Mouse (Mus musculus): ENCODE measurements around the gene Trpv2. TPM values are rescaled to one million over a fixed set of nuclear protein-coding genes. Genes with fewer than 3 reads are reported as not detected.

Trpv2 gene
- total and polyA plus RNA-seq, 3 experiments = 39.2 to 58.7 (median 46.2) TPM

DNA sequence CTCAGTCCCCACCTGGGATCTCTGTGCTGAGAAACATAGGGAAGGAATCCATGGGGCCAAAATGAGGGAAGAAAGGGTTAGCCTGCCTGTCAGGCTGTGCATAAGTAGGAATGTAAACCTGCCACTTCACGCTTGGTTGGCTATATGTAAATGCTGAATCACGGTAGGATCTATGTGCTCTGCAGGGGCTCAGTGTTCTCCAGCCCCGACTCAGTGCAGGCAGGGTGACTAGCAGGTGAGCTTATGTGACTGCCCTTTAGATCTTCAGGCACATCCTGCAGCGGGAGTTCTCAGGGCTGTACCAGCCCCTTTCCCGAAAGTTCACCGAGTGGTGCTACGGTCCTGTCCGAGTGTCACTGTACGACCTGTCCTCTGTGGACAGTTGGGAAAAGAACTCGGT, 15.1 kb downstream of the Trpv2 start:
- DNase-seq (ENCODE audit: extremely low read depth) = peak; percentile 18
- H3K4me1 ChIP-seq (ENCODE audit: control insufficient read depth in 1 of 2, insufficient read depth in 2 of 2) = peaks cover 5 to 14% of the 10 kb centered on the region in 2 experiments; a peak in 3 of 4 replicates
- H3K9ac ChIP-seq (ENCODE audit: insufficient read depth, low read depth) = no peak overlapping the region
- peaks cover 74 to 92% of the 10 kb centered on the region in 2 experiments for H3K36me3 ChIP-seq (replicated peaks in 1 of 2; ENCODE audit: control insufficient read depth in 1 of 2, insufficient read depth in 1 of 2, low read length in 1 of 2)
- no peak overlapping the region for H3K27ac ChIP-seq (ENCODE audit: insufficient read depth, low read depth)
- no peak overlapping the region for H3K4me3 ChIP-seq (replicated peaks in 1 of 3; ENCODE audit: low read depth in 2 of 3, low read length in 2 of 3, poor library complexity in 1 of 3)
- in situ Hi-C loops (cut with MboI; ENCODE audit: low pct_ligation_motif_present, low pct_unique_long_range_greater_than_20kb, low sequenced_read_pairs) (no loop called here), dilution Hi-C loops (cut with MboI; ENCODE audit: extremely low pct_ligation_motif_present, extremely low pct_unique_long_range_greater_than_20kb, low sequenced_read_pairs) (no loop called here)
- H3K9me3 ChIP-seq (replicated peaks; ENCODE audit: low read length) = no peaks in the 10 kb centered on the region
- no peaks in the 10 kb centered on the region for H3K27me3 ChIP-seq (replicated peaks)
- H3K79me2 ChIP-seq (replicated peaks; ENCODE audit: control insufficient read depth, extremely low read depth, insufficient read depth, poor library complexity, severe bottlenecking) = no peaks in the 10 kb centered on the region
- no peak overlapping the region for H3K4me2 ChIP-seq (ENCODE audit: insufficient read depth, low read depth, poor library complexity, severe bottlenecking)
- TF ChIP-seq ZC3H11A (IDR thresholded peaks at IDR 0.05; ENCODE audit: low read depth, low read length) = no peak
- no peak for TF ChIP-seq ZKSCAN1 (IDR thresholded peaks at IDR 0.05; ENCODE audit: borderline replicate concordance, low read depth, low read length)
- TF ChIP-seq MAZ (IDR thresholded peaks at IDR 0.05; ENCODE audit: low read depth, low read length) = no peak
- no peak for TF ChIP-seq NELFE (IDR thresholded peaks at IDR 0.05; ENCODE audit: low read depth, low read length)
- TF ChIP-seq SIN3A (IDR thresholded peaks at IDR 0.05; ENCODE audit: low read length) = no peak
- no peak for TF ChIP-seq USF1 (IDR thresholded peaks at IDR 0.05; ENCODE audit: low read depth, low read length)

DNA sequence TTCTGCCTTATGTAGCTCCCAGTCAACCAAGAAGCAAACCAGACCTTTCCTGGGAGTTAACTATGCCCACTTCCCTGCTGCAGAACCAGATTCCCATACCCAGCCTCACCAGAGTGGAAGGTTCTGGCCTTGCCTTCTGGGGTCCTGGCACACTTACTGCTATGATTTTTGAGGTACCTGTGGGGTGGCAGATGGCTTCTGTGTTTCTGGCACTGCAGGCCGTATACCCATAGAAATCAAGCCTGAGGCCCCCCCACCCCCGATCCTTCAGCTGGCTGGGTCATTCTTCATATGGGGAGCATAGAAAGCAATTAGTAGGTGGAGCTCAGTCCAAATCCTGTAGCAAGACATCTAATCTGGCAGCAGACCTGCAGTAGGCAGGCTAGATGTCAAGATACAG, 16.7 kb downstream of the Trpv2 start:
- Histone ChIP-seq H3K4me2 (ENCODE audit: insufficient read depth, low read depth, poor library complexity, severe bottlenecking) (no peak overlapping the region), H3K27ac (ENCODE audit: insufficient read depth, low read depth) (no peak overlapping the region), H3K36me3 (replicated peaks in 1 of 2; ENCODE audit: control insufficient read depth in 1 of 2, insufficient read depth in 1 of 2, low read length in 1 of 2) (peaks cover 76 to 92% of the 10 kb centered on the region in 2 experiments), H3K4me1 (ENCODE audit: control insufficient read depth in 1 of 2, insufficient read depth in 2 of 2) (peaks cover 5 to 14% of the 10 kb centered on the region in 2 experiments; a peak in 3 of 4 replicates), H3K27me3 (replicated peaks) (no peaks in the 10 kb centered on the region), H3K9me3 (replicated peaks; ENCODE audit: low read length) (no peaks in the 10 kb centered on the region), H3K9ac (ENCODE audit: insufficient read depth, low read depth) (no peak overlapping the region), H3K4me3 (replicated peaks in 1 of 3; ENCODE audit: low read depth in 2 of 3, low read length in 2 of 3, poor library complexity in 1 of 3) (no peak overlapping the region), H3K79me2 (replicated peaks; ENCODE audit: control insufficient read depth, extremely low read depth, insufficient read depth, poor library complexity, severe bottlenecking) (no peaks in the 10 kb centered on the region)
- dilution Hi-C loops (cut with MboI; ENCODE audit: extremely low pct_ligation_motif_present, extremely low pct_unique_long_range_greater_than_20kb, low sequenced_read_pairs) (no loop called here), in situ Hi-C loops (cut with MboI; ENCODE audit: low pct_ligation_motif_present, low pct_unique_long_range_greater_than_20kb, low sequenced_read_pairs) (no loop called here)
- no peak for DNase-seq (ENCODE audit: extremely low read depth)
- no peak for TF ChIP-seq HCFC1 (IDR thresholded peaks at IDR 0.05; ENCODE audit: low read depth, low read length)
- TF ChIP-seq GABPA (IDR thresholded peaks at IDR 0.05; ENCODE audit: insufficient replicate concordance, low read depth, low read length) = no peak
- no peak for TF ChIP-seq CTCF (conservative IDR thresholded peaks at IDR 0.05 in 1 of 2, IDR thresholded peaks at IDR 0.05 in 1 of 2; ENCODE audit: low read depth in 2 of 2, low read length in 2 of 2)
- TF ChIP-seq POLR2A (IDR thresholded peaks at IDR 0.05; ENCODE audit: low read depth, low read length) = no peak
- TF ChIP-seq PAX5 (IDR thresholded peaks at IDR 0.05; ENCODE audit: low read length) = no peak
- no peak for TF ChIP-seq NELFE (IDR thresholded peaks at IDR 0.05; ENCODE audit: low read depth, low read length)
- no peak for TF ChIP-seq MAFK (IDR thresholded peaks at IDR 0.05; ENCODE audit: insufficient replicate concordance, low read length)
- no peak for TF ChIP-seq NRF1 (IDR thresholded peaks at IDR 0.05; ENCODE audit: low read depth, low read length)
- no peak for TF ChIP-seq BHLHE40 (IDR thresholded peaks at IDR 0.05; ENCODE audit: low read depth, low read length)
- no peak for TF ChIP-seq MXI1 (IDR thresholded peaks at IDR 0.05; ENCODE audit: low read depth, low read length)
- TF ChIP-seq CHD2 (IDR thresholded peaks at IDR 0.05; ENCODE audit: low read length) = no peak
- no peak for TF ChIP-seq TBP (conservative IDR thresholded peaks at IDR 0.05; ENCODE audit: low read depth, low read length)
- no peak for TF ChIP-seq RCOR1 (conservative IDR thresholded peaks at IDR 0.05; ENCODE audit: low read depth, low read length)
- no peak for TF ChIP-seq MAZ (IDR thresholded peaks at IDR 0.05; ENCODE audit: low read depth, low read length)
- no peak for TF ChIP-seq RAD21 (IDR thresholded peaks at IDR 0.05; ENCODE audit: low read depth, low read length)
- no peak for TF ChIP-seq IRF4 (IDR thresholded peaks at IDR 0.05; ENCODE audit: low read depth, low read length)
- no peak for TF ChIP-seq SMC3 (IDR thresholded peaks at IDR 0.05; ENCODE audit: low read depth, low read length)
- TF ChIP-seq E2F4 (IDR thresholded peaks at IDR 0.05; ENCODE audit: insufficient replicate concordance, low read depth, low read length) = no peak
- TF ChIP-seq ZMIZ1 (IDR thresholded peaks at IDR 0.05; ENCODE audit: low read depth, low read length) = no peak

Data from CH12.LX (cell line).